Mouse (Mus musculus) small intestine, adult 2 months (tissue): ENCODE results near the gene Capn12.

Experiments used
- CTCF ChIP-seq: fragments of 200-500 bp; IDR thresholded peaks from 2 replicates; pipeline ENCODE4 v1.5.1; 2012; ENCODE audit warnings: low read depth, mild to moderate bottlenecking, control low read depth, inconsistent platforms, low read length, moderate library complexity, mixed read lengths; ENCODE audit not compliant: insufficient replicate concordance, insufficient read length; ENCODE audit errors: extremely low read depth
- POLR2A ChIP-seq: fragments of 200-500 bp; IDR thresholded peaks from 2 replicates; pipeline ENCODE4 v1.6.1; 2012; ENCODE audit warnings: low read depth, mild to moderate bottlenecking, control low read depth, inconsistent platforms, low read length, moderate library complexity

DNA sequence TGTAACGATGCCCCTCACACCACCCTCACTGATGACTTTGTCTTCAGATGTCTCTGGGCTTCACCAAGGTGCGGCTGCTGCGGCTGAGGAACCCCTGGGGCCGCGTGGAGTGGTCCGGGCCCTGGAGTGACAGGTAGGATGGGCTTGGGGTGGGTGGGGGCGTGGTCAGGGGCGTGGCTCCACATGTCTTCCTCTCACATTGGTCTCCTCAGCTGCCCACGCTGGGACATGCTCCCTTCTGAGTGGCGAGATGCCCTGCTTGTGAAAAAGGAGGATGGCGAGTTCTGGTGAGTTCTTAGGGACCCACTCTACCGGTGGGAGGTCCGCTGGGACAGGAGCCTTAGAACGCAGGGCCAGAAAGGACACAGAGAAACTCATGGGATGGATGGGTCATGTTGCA, 5.3 kb downstream of the Capn12 start:
- no peak for TF ChIP-seq CTCF
- TF ChIP-seq POLR2A: no peak
